11 mouse cellular contexts compared by ENCODE assay signal in genomic region chr9:50425866-50426495, GRCm38 (mm10).
DNase-seq lines count a peak whose midpoint lies in the region; ATAC-seq and TF ChIP-seq lines count a peak whose summit lies in the region.
"Had no signal": no experiment of that assay in that cellular context is flagged by ENCODE, and none has a peak within 500 bp of the region (broad histone marks: within the 10 kb centered on the region; RNA-seq: fewer than 3 reads in every experiment).

No protein-coding gene starts in this region.

- no peaks in the 10 kb centered on the region for H3K27me3 ChIP-seq in hindbrain, postnatal 0 days (ENCODE audit: insufficient read depth, low read length)
- no peaks in the 10 kb centered on the region for H3K27me3 ChIP-seq in hindbrain, embryonic 16.5 days (replicated peaks; ENCODE audit: control insufficient read depth, insufficient read depth, low read length)
- H3K27me3 ChIP-seq in small intestine, adult 2 months (ENCODE audit: control insufficient read depth, insufficient read depth, low read length), result no peaks in the 10 kb centered on the region

- ATAC-seq in hindbrain, postnatal 0 days, result no peak
- no peak for ATAC-seq in hindbrain, embryonic 16.5 days
- no peak for ATAC-seq in megakaryocyte, adult 5-6 weeks (ENCODE audit: poor library complexity, severe bottlenecking)

- H3K27ac ChIP-seq in hindbrain, postnatal 0 days, result no peak overlapping the region
- H3K27ac ChIP-seq in hindbrain, embryonic 16.5 days (ENCODE audit: low read depth, low read length), result no peak overlapping the region
- no peak overlapping the region for H3K27ac ChIP-seq in small intestine, adult 2 months (ENCODE audit: insufficient read depth, low read depth, low read length)
- H3K27ac ChIP-seq: embryonic facial prominence, embryonic 13.5 days had no signal

- H3K9ac ChIP-seq in hindbrain, postnatal 0 days (replicated peaks; ENCODE audit: low read length), result no peak overlapping the region
- H3K9ac ChIP-seq in hindbrain, embryonic 16.5 days (ENCODE audit: low read depth, low read length), result no peak overlapping the region
- H3K9ac ChIP-seq: embryonic facial prominence, embryonic 13.5 days had no signal

- H3K4me3 ChIP-seq in hindbrain, postnatal 0 days (ENCODE audit: low read length), result no peak overlapping the region
- no peak overlapping the region for H3K4me3 ChIP-seq in hindbrain, embryonic 16.5 days (ENCODE audit: low read length)
- no peak overlapping the region for H3K4me3 ChIP-seq in small intestine, adult 2 months (ENCODE audit: low read depth, low read length)
- H3K4me3 ChIP-seq: embryonic facial prominence, embryonic 13.5 days had no signal

- intact Hi-C loops in left cerebral cortex, postnatal 4 days (cut with DNase I), result no loop called here

- 51% methylated on average over 4 of the region's 4 CpGs for WGBS in hindbrain, postnatal 0 days
- 42% methylated on average over 4 of the region's 4 CpGs for WGBS in hindbrain, embryonic 16.5 days
- 31% methylated on average over 4 of the region's 4 CpGs for WGBS in small intestine, adult 2 months

- TF ChIP-seq POLR2A in small intestine, adult 2 months (IDR thresholded peaks at IDR 0.05; ENCODE audit: low read depth, low read length), result no peak

- no peaks in the 10 kb centered on the region for H3K36me3 ChIP-seq in hindbrain, postnatal 0 days (ENCODE audit: insufficient read depth, low read length)
- H3K36me3 ChIP-seq in hindbrain, embryonic 16.5 days (ENCODE audit: control insufficient read depth, insufficient read depth, low read length), result no peaks in the 10 kb centered on the region
- H3K36me3 ChIP-seq in small intestine, adult 2 months (ENCODE audit: control insufficient read depth, insufficient read depth, low read length), result no peaks in the 10 kb centered on the region
- H3K36me3 ChIP-seq: embryonic facial prominence, embryonic 13.5 days had no signal

- no peak for DNase-seq in hindbrain, postnatal 0 days (ENCODE audit: low spot score)
- peak; percentile 34 for DNase-seq in testis, postnatal 10 days (ENCODE audit: low spot score)
- no peak for DNase-seq in testis, postnatal 14 days (ENCODE audit: low spot score)
- DNase-seq in adipocyte (ENCODE audit: low spot score), result peak; percentile 26
- DNase-seq in left cerebral cortex, postnatal 4 days, result no peak
- DNase-seq: right cerebral cortex, postnatal 25 days had no signal

- H3K4me1 ChIP-seq in hindbrain, postnatal 0 days (ENCODE audit: insufficient read depth, low read length), result no peaks in the 10 kb centered on the region
- no peaks in the 10 kb centered on the region for H3K4me1 ChIP-seq in hindbrain, embryonic 16.5 days (ENCODE audit: control insufficient read depth, insufficient read depth, low read depth, low read length)
- H3K4me1 ChIP-seq in small intestine, adult 2 months (ENCODE audit: control insufficient read depth, insufficient read depth, insufficient read length, low read length), result no peaks in the 10 kb centered on the region

- no peaks in the 10 kb centered on the region for H3K9me3 ChIP-seq in hindbrain, postnatal 0 days (ENCODE audit: low read length)
- H3K9me3 ChIP-seq in hindbrain, embryonic 16.5 days (ENCODE audit: control insufficient read depth, low read length), result no peaks in the 10 kb centered on the region
- H3K9me3 ChIP-seq: embryonic facial prominence, embryonic 13.5 days had no signal

- peak; percentile 60 for TF ChIP-seq CTCF in hindbrain, postnatal 0 days (IDR thresholded peaks at IDR 0.05; ENCODE audit: low read depth)
- TF ChIP-seq CTCF in small intestine, adult 2 months (IDR thresholded peaks at IDR 0.05; ENCODE audit: extremely low read depth, insufficient read length, insufficient replicate concordance, low read depth, low read length), result peak; percentile 17; the same call in 1 of the 2 replicates

- H3K4me2 ChIP-seq in hindbrain, postnatal 0 days (ENCODE audit: low read depth, low read length), result no peak overlapping the region
- H3K4me2 ChIP-seq in hindbrain, embryonic 16.5 days (ENCODE audit: low read length), result no peak overlapping the region
- H3K4me2 ChIP-seq: embryonic facial prominence, embryonic 13.5 days; heart, embryonic 11.5 days had no signal

Comparison
In these comparisons a context has a peak if more than half of its experiments do, and no peak if none do; other contexts are left out.
1. DNase-seq: peak in testis, postnatal 10 days (single experiment) and adipocyte (single experiment); none in hindbrain, postnatal 0 days (single experiment), testis, postnatal 14 days (single experiment) and left cerebral cortex, postnatal 4 days (single experiment).